Mouse (Mus musculus) E14TG2a.4 (cell line): Measurements from ENCODE around the gene Gm21987.

Experiments
- CTCF ChIP-seq: conservative IDR thresholded peaks from 2 replicates; pipeline ENCODE4 v1.5.1; 2014; ENCODE audit warnings: low read length
- NANOG ChIP-seq: IDR thresholded peaks from 2 replicates; pipeline ENCODE4 v1.6.1; 2014; ENCODE audit warnings: borderline replicate concordance, low read length, mixed read lengths
- POU5F1 ChIP-seq: IDR thresholded peaks from 2 replicates; pipeline ENCODE4 v1.6.1; 2014; ENCODE audit warnings: low read length, borderline replicate concordance

DNA sequence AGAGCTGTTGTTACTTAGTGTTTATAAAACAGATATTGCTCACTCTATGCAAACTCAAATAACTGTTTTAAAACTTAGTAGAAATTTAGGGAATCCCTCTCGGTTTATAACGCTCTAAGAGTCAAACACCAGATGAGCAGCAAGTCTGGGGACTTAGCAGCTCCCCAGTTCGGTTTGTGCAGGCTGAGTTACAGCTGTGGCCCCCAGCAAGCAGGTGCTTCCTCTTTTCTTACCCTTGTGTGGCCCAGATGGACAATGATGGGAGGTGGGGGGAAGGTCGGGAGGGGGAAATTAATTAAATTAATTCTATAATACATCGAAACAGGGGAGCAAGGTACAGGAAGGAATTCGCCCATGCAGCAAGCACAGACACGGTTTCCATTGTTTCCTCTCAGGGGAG lies 39.2 kb upstream of the Gm21987 start:
- no peak for TF ChIP-seq CTCF
- no peak for TF ChIP-seq POU5F1
- TF ChIP-seq NANOG, result no peak
